Mouse (Mus musculus): ENCODE results near the gene Atxn10.

Gene Atxn10

GRCm38 (mm10) chr15:85334234-85334633 lies 1.8 kb upstream of the Atxn10 start:
- DNase-seq (ENCODE audit: low spot score), result no peak

DNA sequence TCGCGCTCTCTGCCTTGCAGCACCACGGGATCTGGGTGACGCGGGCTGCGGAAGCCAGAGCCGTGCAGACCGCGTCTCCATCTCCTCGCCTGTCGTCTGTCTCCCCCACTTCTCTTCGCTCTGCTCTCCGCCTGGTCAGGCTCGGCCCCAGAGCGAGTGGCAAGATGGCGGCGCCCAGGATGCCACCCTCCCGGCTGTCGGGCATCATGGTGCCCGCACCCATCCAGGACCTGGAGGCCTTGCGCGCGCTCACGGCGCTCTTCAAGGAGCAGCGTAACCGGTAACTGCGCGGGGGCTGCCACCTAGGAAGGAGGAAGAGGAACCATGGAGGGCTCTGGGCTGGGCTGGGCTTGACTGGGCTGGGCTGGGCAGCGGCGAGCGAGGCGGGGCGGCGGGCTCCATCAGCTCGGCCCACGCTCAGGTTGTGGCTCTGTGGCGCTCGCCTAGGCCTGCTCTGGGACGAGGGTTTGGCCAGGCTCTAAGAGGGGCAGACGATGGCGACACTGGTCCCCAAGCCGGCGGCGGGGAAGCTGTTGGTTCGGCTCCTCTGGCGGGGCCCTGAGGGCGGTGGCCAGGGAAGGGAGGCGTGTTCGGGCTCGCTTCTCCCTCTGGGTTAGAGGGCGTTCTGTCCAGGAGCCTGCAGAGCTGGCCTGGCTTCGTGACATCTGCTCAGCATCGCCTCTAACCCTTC lies 401 bp downstream of the Atxn10 start:
- DNase-seq (ENCODE audit: low spot score), result peak; percentile 82

DNA sequence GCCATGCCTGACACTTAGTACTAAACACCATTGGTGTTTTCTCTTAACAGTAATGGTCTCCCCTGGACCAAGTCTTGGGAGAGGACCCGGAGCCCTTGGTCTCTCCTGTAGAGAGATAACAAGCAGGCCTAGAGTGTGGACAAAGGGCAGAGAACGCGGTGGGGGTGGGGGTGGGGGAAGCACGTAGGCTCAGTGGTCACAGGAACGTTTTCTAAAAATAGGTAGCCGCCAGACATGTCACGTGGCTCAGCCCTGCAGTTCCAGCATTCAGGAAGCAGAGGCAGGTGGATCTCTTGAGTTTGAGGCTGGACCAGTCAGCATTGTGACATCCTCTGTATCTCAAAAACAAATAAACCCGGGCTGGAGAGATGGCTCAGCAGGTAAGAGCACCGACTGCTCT lies 1.2 kb downstream of the Atxn10 start:
- no peak for DNase-seq (ENCODE audit: low spot score)

- no peak for DNase-seq (ENCODE audit: low spot score)
Measured at GRCm38 (mm10) chr15:85337979-85338378, 1.9 kb downstream of the Atxn10 start.

GRCm38 (mm10) chr15:85342246-85342645 lies 6.2 kb downstream of the Atxn10 start:
- no peak for DNase-seq (ENCODE audit: low spot score)

- no peak for DNase-seq (ENCODE audit: low spot score)
Measured at GRCm38 (mm10) chr15:85344673-85345072, 8.6 kb downstream of the Atxn10 start.

DNA sequence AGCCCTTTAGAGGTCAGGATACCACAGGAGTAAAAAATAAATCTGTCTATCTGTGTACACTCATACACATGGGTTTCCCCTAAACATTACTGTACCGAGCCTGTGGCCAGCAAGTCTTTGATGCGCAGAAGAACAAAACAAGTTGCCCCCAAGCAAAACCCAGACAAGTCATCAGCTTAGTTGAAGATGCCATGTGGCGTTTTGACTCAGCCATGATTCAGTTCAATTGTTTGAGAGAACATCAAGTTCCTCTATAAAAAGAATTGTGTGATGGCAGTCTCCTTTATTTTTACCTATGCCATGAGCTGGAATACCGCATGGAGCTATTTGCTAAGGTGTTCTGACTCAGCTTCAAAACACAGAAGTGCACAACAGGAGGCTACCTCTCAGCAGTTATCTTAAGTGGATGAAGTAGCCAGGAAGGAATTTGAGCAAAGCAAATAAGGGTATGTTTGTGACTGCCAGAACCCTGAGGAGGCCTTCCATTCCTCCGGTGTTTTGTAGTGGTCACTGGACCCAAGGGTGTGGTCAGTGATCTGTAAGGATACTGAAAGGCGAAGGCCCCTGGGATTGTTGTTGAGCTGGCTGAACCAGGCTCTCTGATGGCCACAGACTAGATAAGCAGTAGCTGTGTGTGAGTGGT lies 11.1 kb downstream of the Atxn10 start:
- no peak for DNase-seq (ENCODE audit: low spot score)

DNA sequence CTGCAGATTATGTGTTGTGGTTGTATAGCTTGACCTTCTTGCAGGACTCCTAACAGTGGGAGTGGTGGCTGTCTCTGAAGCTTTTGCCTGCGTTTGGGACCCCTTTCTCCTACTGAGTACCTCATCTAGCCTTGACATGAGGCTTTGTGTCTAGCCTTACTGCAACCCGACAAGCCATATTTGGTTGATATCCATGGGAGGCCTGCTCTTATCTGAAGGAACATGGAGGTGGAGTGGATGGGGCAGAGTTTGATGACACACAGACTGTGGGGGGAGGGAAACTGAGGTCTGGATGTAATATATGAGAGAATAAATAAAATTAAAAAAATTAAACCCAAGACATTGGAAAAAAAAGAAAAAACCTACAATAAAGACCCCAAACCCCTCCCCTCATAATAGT lies 14.1 kb downstream of the Atxn10 start:
- DNase-seq (ENCODE audit: low spot score), result no peak

- no peak for DNase-seq (ENCODE audit: low spot score)
Measured at GRCm38 (mm10) chr15:85354060-85354459, 18.0 kb downstream of the Atxn10 start.

DNA sequence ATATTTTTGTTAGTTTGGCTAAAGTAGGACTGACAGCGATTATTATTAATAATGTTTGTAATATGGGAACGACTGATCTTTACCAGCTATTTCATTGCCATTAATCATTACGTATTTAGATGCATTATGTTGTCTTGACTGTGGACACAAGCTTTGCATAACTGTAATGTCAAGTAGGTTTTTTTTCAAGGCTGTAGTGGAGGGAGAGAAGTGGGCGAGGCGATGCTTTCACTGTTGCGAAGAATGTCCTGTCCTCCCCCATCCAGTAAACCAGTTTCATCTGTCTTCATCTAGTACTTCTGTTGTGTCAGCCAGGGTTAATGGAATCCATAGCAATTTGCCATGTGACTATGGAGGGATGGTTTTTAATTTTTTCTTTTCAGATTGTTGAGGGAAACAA lies 20.1 kb downstream of the Atxn10 start:
- DNase-seq (ENCODE audit: low spot score), result no peak

DNA sequence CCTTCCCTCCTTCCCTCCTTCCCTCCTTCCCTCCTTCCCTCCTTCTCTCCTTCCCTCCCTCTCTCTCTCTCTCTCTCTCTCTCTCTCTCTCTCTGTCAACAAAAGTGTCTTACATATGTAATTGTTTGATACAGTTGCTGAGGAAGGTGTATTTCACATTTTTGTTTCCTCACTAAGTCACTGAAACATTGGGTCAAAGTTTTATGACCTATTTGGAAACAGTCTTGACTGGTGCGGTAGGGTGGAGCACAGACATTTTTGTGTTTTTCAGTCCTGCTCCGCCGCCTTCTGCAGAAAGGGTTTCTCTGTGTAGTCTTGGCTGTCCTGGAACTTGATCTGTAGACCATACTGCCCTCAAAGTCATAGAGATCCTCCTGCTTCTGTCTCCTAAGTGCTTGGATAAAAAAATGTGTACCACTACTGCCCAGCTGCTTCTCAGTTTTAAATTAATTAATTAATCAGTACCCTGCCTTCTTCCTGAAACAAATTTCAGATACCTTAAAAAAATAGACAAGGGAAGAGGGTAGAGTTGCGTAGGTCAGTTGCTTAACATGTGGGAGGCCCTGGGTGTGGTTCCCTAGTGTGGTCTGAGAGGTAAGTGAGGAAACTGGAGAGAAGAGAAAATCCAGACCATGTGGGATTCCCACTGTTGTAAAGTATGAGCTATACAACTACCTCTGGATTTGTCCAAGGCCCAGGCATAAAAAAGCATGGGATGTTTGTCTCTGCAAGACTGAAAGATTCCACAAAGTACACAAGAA lies 21.6 kb downstream of the Atxn10 start:
- DNase-seq (ENCODE audit: low spot score), result no peak

- no peak for DNase-seq (ENCODE audit: low spot score)
Measured at GRCm38 (mm10) chr15:85359483-85359882, 23.4 kb downstream of the Atxn10 start.

- no peak for DNase-seq (ENCODE audit: low spot score)
Measured at GRCm38 (mm10) chr15:85359901-85360300, 23.9 kb downstream of the Atxn10 start.

DNA sequence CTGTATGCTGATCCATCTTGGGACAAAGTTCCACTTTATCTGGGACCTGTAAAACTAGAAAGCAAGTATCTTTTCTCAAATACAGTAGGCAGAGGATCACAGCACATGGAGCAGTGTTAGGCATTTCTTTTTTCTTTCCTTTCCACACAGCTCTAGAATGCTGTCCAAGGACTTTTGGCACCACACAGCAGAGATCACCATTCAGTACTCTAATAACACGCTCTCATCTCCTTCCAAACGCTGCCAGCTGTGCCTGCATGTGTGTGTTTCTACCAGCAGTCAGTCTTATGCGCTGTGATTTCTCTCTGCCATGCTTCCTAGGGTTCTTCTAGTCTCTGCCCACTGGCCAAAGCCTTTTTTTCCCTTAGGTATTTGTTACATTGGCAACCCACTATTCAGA lies 28.3 kb downstream of the Atxn10 start:
- DNase-seq (ENCODE audit: low spot score), result no peak

DNA sequence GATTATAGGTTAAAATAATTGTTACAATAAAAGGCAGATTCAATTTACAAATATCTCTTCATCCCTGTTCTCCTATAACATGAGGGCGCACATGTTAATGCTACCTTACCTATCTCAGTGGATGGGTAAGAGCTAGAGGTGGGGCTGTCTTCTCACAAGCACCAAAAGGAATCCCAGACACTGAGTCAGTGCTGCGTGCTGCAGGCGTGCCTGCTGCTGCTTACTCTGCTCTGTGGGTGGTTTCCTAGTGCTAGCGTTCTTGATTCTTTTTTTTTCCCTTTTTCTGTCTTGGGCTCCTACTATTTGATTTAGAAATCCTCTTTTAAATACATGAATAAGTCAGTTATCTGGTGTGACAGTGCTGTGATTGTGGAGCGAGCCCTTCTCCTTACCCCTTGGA lies 30.9 kb downstream of the Atxn10 start:
- DNase-seq (ENCODE audit: low spot score), result no peak

DNA sequence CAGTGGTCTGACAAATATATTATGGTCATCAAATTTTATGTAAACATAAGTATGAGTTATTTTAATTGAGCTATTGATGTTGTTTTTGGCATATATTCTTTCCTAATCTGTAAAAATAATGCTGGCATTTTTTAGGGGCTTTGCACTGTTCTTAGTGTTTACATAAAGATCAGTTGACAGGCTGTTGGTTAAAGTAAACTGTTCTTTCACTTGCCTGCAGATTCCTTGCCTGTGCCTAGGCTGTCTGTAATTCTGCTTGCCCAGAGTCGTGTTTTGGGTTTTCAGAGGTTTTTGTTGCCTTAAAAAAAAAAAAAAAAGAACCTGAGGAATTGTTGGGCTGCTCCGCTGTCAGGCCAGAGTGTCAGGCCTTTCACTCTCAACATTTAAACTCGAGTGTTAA lies 33.7 kb downstream of the Atxn10 start:
- DNase-seq (ENCODE audit: low spot score), result no peak

DNA sequence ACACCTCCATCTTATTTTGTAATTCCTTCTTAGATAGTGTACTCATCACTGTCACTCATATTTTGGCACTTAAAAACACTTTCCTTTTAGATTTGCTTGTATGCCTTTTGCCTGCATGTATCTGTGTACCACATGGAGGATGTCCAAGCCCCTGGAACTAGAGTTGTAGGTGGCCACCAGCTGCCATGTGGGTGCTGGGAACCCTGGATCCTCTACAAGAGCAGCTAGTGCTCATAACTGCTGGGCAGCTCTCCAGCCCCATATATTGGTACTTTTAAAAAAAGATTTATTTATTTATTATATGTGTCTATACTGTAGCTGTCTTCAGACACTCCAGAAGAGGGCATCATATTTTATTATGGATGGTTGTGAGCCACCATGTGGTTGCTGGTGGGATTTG lies 37.1 kb downstream of the Atxn10 start:
- no peak for DNase-seq (ENCODE audit: low spot score)

DNA sequence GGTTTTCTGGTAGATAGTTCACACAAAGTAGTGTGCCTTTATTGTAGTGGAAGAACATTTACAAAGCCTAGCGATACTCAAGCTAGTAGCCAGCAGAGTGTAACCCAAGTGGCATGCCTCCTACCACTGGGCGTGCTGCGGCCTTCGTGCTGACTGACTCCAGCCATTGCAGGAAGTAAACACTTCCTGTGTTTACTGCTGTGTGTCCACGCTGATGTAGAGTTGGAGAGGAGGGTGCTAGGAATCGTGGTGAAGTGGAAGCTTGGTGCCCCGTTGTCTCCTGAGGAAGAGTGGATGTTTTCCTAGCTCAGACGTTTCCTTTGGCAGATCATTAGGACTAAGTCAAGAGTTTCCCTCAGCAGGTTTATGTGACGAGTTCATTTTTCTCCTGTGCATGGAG lies 47.4 kb downstream of the Atxn10 start:
- DNase-seq (ENCODE audit: low spot score), result no peak

GRCm38 (mm10) chr15:85388696-85389095 lies 52.7 kb downstream of the Atxn10 start:
- no peak for DNase-seq (ENCODE audit: low spot score)

DNA sequence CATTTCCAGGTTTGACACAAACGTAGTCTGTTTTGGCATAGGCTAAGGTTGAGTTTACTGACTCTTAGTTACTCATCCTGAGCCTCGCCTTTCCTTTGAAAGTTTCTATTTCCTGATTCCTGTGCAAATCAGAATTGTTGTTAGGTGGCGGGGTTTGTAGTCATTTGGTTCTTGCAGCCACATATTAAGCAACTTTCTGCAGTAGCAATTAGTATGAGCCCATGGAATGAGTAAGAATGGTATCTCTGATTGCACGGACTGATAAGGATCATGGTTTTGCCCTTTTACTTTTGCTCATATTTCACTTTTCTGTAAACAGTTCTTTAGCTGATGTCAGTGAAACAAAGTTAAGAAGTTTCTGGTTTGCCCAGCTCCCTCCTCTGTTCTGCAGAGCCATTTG lies 53.9 kb downstream of the Atxn10 start:
- DNase-seq (ENCODE audit: low spot score), result no peak

- no peak for DNase-seq (ENCODE audit: low spot score)
Measured at GRCm38 (mm10) chr15:85395360-85395759, 59.3 kb downstream of the Atxn10 start.

- no peak for DNase-seq (ENCODE audit: low spot score)
Measured at GRCm38 (mm10) chr15:85401926-85402325, 65.9 kb downstream of the Atxn10 start.

GRCm38 (mm10) chr15:85403256-85403731 lies 67.2 kb downstream of the Atxn10 start:
- DNase-seq (ENCODE audit: low spot score), result no peak

Data from testis, postnatal 10 days (tissue).